Mouse (Mus musculus) midbrain, embryonic 15.5 days (tissue): ENCODE results near the gene Pced1b. TPM values are rescaled to one million over a fixed set of nuclear protein-coding genes. Genes with fewer than 3 reads are reported as not detected.
"Not testable (repeated sequence)": the region's sequence is repeated elsewhere in the genome, so short reads cannot be mapped to it uniquely, and the experiment has no call there.

Experiments used
- ATAC-seq: fragments of 200-750 bp; cut with Nextera tagmentation; replicated peaks from 2 replicates; pipeline ENCODE4 v1.8.0; 2017; ENCODE audit warnings: moderate TSS enrichment
- H3K27ac ChIP-seq: fragments of 300-500 bp; sonication (generic); 2 replicates; pipeline ENCODE4 v1.5.1; 2015; ENCODE audit warnings: mild to moderate bottlenecking, inconsistent platforms
- H3K27me3 ChIP-seq: fragments of 300-500 bp; sonication (generic); replicated peaks from 2 replicates; pipeline ENCODE4 v1.6.1; 2015; ENCODE audit warnings: inconsistent platforms
- H3K36me3 ChIP-seq: fragments of 300-500 bp; sonication (generic); replicated peaks from 2 replicates; pipeline ENCODE4 v1.6.1; 2015; ENCODE audit warnings: inconsistent platforms
- H3K4me1 ChIP-seq: fragments of 300-500 bp; sonication (generic); 2 replicates; pipeline ENCODE4 v1.6.1; 2015; ENCODE audit warnings: inconsistent platforms
- H3K4me2 ChIP-seq: fragments of 300-500 bp; sonication (generic); 2 replicates; pipeline ENCODE4 v1.6.1; 2015; ENCODE audit warnings: inconsistent platforms, mild to moderate bottlenecking, moderate library complexity
- H3K4me3 ChIP-seq: fragments of 300-500 bp; sonication (generic); 2 replicates; pipeline ENCODE4 v1.5.1; 2015; ENCODE audit warnings: mild to moderate bottlenecking, inconsistent platforms
- H3K9ac ChIP-seq: fragments of 300-500 bp; sonication (generic); 2 replicates; pipeline ENCODE4 v1.6.1; 2015; ENCODE audit warnings: mild to moderate bottlenecking, inconsistent platforms
- H3K9me3 ChIP-seq: fragments of 300-500 bp; sonication (generic); 2 replicates; pipeline ENCODE4 v1.6.1; 2016; ENCODE audit warnings: inconsistent platforms
- WGBS: fragments of 180-500 bp; shearing (Covaris S2); methylation state at CpG from one replicate; pipeline ENCODE4 v1.1.7; 2015; ENCODE audit warnings: mixed read lengths; 5-methylcytosine and 5-hydroxymethylcytosine counted together
- polyA plus RNA-seq: library from polyadenylated mRNA; unstranded; fragments of >200 nt; fragmentation: Nextera tagmentation; extraction: Ambion mirVana; gene quantifications from 2 replicates; pipeline ENCODE4 v1.2.1, GENCODE M21; 2015

The Pced1b gene
- polyA plus RNA-seq: 5.7 and 6.2 TPM in 2 replicates

GRCm38 (mm10) chr15:97246911-97247790, at the start of gene Pced1b, which contains the start of gene Amigo2:
Gene Pced1b, plus strand, starts transcription at chr15:97247107.
Gene Amigo2, minus strand, starts transcription at chr15:97247287.
- H3K4me1 ChIP-seq: peaks cover 47% of the 10 kb centered on the region
- WGBS: under 1% methylated on average over 108 of the region's 125 CpGs
- peak; percentile 94 for ATAC-seq

GRCm38 (mm10) chr15:97204889-97205288, 42.0 kb upstream of the Pced1b start:
- WGBS: 81% methylated on average over 3 of the region's 3 CpGs
- Histone ChIP-seq H3K36me3 (no peaks in the 10 kb centered on the region), H3K4me2 (no peak overlapping the region), H3K9ac (no peak overlapping the region), H3K9me3 (no peaks in the 10 kb centered on the region), H3K4me1 (no peaks in the 10 kb centered on the region), H3K27ac (no peak overlapping the region), H3K27me3 (no peaks in the 10 kb centered on the region), H3K4me3 (no peak overlapping the region)
- no peak for ATAC-seq

More at GRCm38 (mm10) chr15:97246911-97247790, at the start of gene Pced1b, which contains the start of gene Amigo2:
- Histone ChIP-seq H3K4me3 (peak within 1 kb of the TSS; percentile 60), H3K9me3 (no peaks in the 10 kb centered on the region), H3K36me3 (no peaks in the 10 kb centered on the region), H3K27me3 (peaks cover 11% of the 10 kb centered on the region; the same call in 1 of the 2 replicates), H3K27ac (peak within 1 kb of the TSS; percentile 83), H3K4me2 (peak within 1 kb of the TSS; percentile 85), H3K9ac (peak within 1 kb of the TSS; percentile 81)

GRCm38 (mm10) chr15:97205776-97206175, 41.1 kb upstream of the Pced1b start:
- no peaks in the 10 kb centered on the region for H3K9me3 ChIP-seq
- 84% methylated on average over 10 of the region's 10 CpGs for WGBS

GRCm38 (mm10) chr15:97206506-97206905, 40.4 kb upstream of the Pced1b start:
- H3K27ac ChIP-seq: no peak overlapping the region
- H3K36me3 ChIP-seq: no peaks in the 10 kb centered on the region
- no peak overlapping the region for H3K4me3 ChIP-seq
- ATAC-seq: no peak
- H3K9ac ChIP-seq: no peak overlapping the region
- no peaks in the 10 kb centered on the region for H3K4me1 ChIP-seq
- H3K27me3 ChIP-seq: no peaks in the 10 kb centered on the region
- H3K9me3 ChIP-seq: no peaks in the 10 kb centered on the region
- 97% methylated on average over 8 of the region's 8 CpGs for WGBS
- no peak overlapping the region for H3K4me2 ChIP-seq

More at GRCm38 (mm10) chr15:97205776-97206175, 41.1 kb upstream of the Pced1b start:
- no peak overlapping the region for H3K9ac ChIP-seq
- H3K27ac ChIP-seq: no peak overlapping the region
- H3K4me2 ChIP-seq: no peak overlapping the region
- H3K4me1 ChIP-seq: no peaks in the 10 kb centered on the region
- H3K27me3 ChIP-seq: no peaks in the 10 kb centered on the region
- ATAC-seq: no peak
- H3K36me3 ChIP-seq: no peaks in the 10 kb centered on the region
- H3K4me3 ChIP-seq: no peak overlapping the region

GRCm38 (mm10) chr15:97209754-97210153, 37.2 kb upstream of the Pced1b start:
- H3K9ac ChIP-seq, ATAC-seq, H3K4me2 ChIP-seq, H3K9me3 ChIP-seq, H3K4me3 ChIP-seq, H3K27ac ChIP-seq, H3K4me1 ChIP-seq, H3K36me3 ChIP-seq, H3K27me3 ChIP-seq: not testable (repeated sequence)
- 90% methylated on average over 3 of the region's 3 CpGs for WGBS

GRCm38 (mm10) chr15:97212501-97213477, 34.1 kb upstream of the Pced1b start:
- H3K9me3 ChIP-seq: no peaks in the 10 kb centered on the region
- H3K4me2 ChIP-seq: no peak overlapping the region
- H3K9ac ChIP-seq: no peak overlapping the region
- ATAC-seq: no peak
- H3K4me1 ChIP-seq: no peaks in the 10 kb centered on the region
- H3K27me3 ChIP-seq: no peaks in the 10 kb centered on the region
- no peak overlapping the region for H3K27ac ChIP-seq
- 87% methylated on average over 17 of the region's 17 CpGs for WGBS
- no peak overlapping the region for H3K4me3 ChIP-seq
- H3K36me3 ChIP-seq: no peaks in the 10 kb centered on the region

- H3K27me3 ChIP-seq: no peaks in the 10 kb centered on the region
- no peak overlapping the region for H3K27ac ChIP-seq
- ATAC-seq: no peak
- H3K9me3 ChIP-seq: no peaks in the 10 kb centered on the region
- H3K4me1 ChIP-seq: no peaks in the 10 kb centered on the region
- no peaks in the 10 kb centered on the region for H3K36me3 ChIP-seq
- no peak overlapping the region for H3K4me3 ChIP-seq
- H3K4me2 ChIP-seq: no peak overlapping the region
- no peak overlapping the region for H3K9ac ChIP-seq
- 92% methylated on average over 5 of the region's 5 CpGs for WGBS
Measured at GRCm38 (mm10) chr15:97216843-97217242, 30.1 kb upstream of the Pced1b start.

GRCm38 (mm10) chr15:97223431-97223830, 23.5 kb upstream of the Pced1b start:
- no peaks in the 10 kb centered on the region for H3K27me3 ChIP-seq
- ATAC-seq: no peak
- H3K9me3 ChIP-seq: no peaks in the 10 kb centered on the region
- H3K4me2 ChIP-seq: no peak overlapping the region
- no peak overlapping the region for H3K4me3 ChIP-seq
- H3K4me1 ChIP-seq: no peaks in the 10 kb centered on the region
- no peaks in the 10 kb centered on the region for H3K36me3 ChIP-seq
- 85% methylated on average over 10 of the region's 10 CpGs for WGBS
- no peak overlapping the region for H3K9ac ChIP-seq
- H3K27ac ChIP-seq: no peak overlapping the region

GRCm38 (mm10) chr15:97224003-97224402, 22.9 kb upstream of the Pced1b start:
- WGBS: 73% methylated on average over 8 of the region's 8 CpGs
- Histone ChIP-seq H3K4me2 (no peak overlapping the region), H3K27ac (no peak overlapping the region), H3K4me1 (no peaks in the 10 kb centered on the region), H3K9ac (no peak overlapping the region), H3K4me3 (no peak overlapping the region), H3K27me3 (no peaks in the 10 kb centered on the region), H3K36me3 (no peaks in the 10 kb centered on the region), H3K9me3 (no peaks in the 10 kb centered on the region)
- ATAC-seq: no peak

GRCm38 (mm10) chr15:97229494-97230077, 17.3 kb upstream of the Pced1b start:
- no peak for ATAC-seq
- no peak overlapping the region for H3K9ac ChIP-seq
- H3K4me2 ChIP-seq: no peak overlapping the region
- H3K36me3 ChIP-seq: no peaks in the 10 kb centered on the region
- H3K9me3 ChIP-seq: no peaks in the 10 kb centered on the region
- no peak overlapping the region for H3K27ac ChIP-seq
- WGBS: 84% methylated on average over 11 of the region's 11 CpGs
- H3K4me1 ChIP-seq: no peaks in the 10 kb centered on the region
- H3K27me3 ChIP-seq: no peaks in the 10 kb centered on the region
- H3K4me3 ChIP-seq: no peak overlapping the region

- H3K27ac ChIP-seq: no peak overlapping the region
- no peak overlapping the region for H3K4me3 ChIP-seq
- no peaks in the 10 kb centered on the region for H3K27me3 ChIP-seq
- no peaks in the 10 kb centered on the region for H3K4me1 ChIP-seq
- no peak for ATAC-seq
- whole genome bisulfite sequencing: 92% methylated on average over 6 of the region's 6 CpGs
- no peak overlapping the region for H3K4me2 ChIP-seq
- H3K36me3 ChIP-seq: no peaks in the 10 kb centered on the region
- H3K9me3 ChIP-seq: no peaks in the 10 kb centered on the region
- H3K9ac ChIP-seq: no peak overlapping the region
Measured at GRCm38 (mm10) chr15:97234076-97234475, 12.8 kb upstream of the Pced1b start.

- 32% methylated on average over 7 of the region's 7 CpGs for WGBS
- no peak for ATAC-seq
- Histone ChIP-seq H3K4me3 (no peak overlapping the region), H3K9me3 (no peaks in the 10 kb centered on the region), H3K36me3 (no peaks in the 10 kb centered on the region), H3K9ac (no peak overlapping the region), H3K27me3 (no peaks in the 10 kb centered on the region), H3K4me1 (no peaks in the 10 kb centered on the region), H3K4me2 (no peak overlapping the region), H3K27ac (no peak overlapping the region)
Measured at GRCm38 (mm10) chr15:97235183-97235582, 11.7 kb upstream of the Pced1b start.
